Mouse (Mus musculus): ENCODE results near the gene Sec14l2. TPM values are rescaled to one million over a fixed set of nuclear protein-coding genes. Genes with fewer than 3 reads are reported as not detected.
"Not testable (repeated sequence)": the region's sequence is repeated elsewhere in the genome, so short reads cannot be mapped to it uniquely, and the experiment has no call there.

Sec14l2 gene
- polyA plus RNA-seq, 1 experiment from 2014 or later = 2.3 TPM

- peaks cover 22% of the 10 kb centered on the region for H3K27me3 ChIP-seq
- no peaks in the 10 kb centered on the region for H3K36me3 ChIP-seq
- ATAC-seq (ENCODE audit: low FRiP score) = no peak
- no peak overlapping the region for H3K9ac ChIP-seq
- H3K9me3 ChIP-seq = peaks cover 12% of the 10 kb centered on the region; the same call in 1 of the 2 replicates
- no peak overlapping the region for H3K27ac ChIP-seq
- 70% methylated on average over 5 of the region's 5 CpGs for WGBS
- H3K4me1 ChIP-seq (replicated peaks) = peaks cover 20% of the 10 kb centered on the region
- no peak overlapping the region for H3K4me2 ChIP-seq
- H3K4me3 ChIP-seq = no peak overlapping the region
These were observed 989 bp downstream of the Sec14l2 start for GRCm38 (mm10) chr11:4122226-4122625.

DNA sequence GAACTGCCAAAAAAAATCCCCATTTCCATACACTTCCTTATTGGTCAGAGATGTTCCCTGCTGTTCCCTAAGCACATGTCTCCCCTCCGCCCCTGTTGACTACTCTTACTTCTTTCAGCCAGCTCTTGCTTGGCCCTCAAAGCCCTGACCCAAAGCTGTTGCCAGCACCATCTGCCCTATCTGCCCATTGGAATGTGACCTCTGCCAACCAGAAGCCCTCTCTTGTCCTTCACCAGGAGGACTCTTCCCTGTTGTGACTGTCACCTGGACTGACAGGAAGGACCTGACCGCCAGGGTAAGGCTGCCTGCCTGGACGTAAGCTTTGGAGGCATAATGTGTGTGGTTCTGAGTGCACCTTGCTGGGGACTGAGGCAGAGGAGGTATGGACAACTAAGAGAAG is 1.5 kb downstream of the Sec14l2 start:
- H3K27ac ChIP-seq = no peak overlapping the region
- no peak for ATAC-seq (ENCODE audit: low FRiP score)
- no peak overlapping the region for H3K4me2 ChIP-seq
- H3K9ac ChIP-seq = no peak overlapping the region
- H3K27me3 ChIP-seq = peaks cover 26% of the 10 kb centered on the region
- no peaks in the 10 kb centered on the region for H3K36me3 ChIP-seq
- 83% methylated on average over 3 of the region's 3 CpGs for WGBS
- peaks cover 7% of the 10 kb centered on the region; the same call in 1 of the 2 replicates for H3K9me3 ChIP-seq
- H3K4me3 ChIP-seq = no peak overlapping the region
- H3K4me1 ChIP-seq (replicated peaks) = peaks cover 24% of the 10 kb centered on the region

- ATAC-seq (ENCODE audit: low FRiP score) = no peak
- H3K4me1 ChIP-seq (replicated peaks) = peaks cover 31% of the 10 kb centered on the region
- WGBS = 80% methylated on average over 5 of the region's 5 CpGs
- no peaks in the 10 kb centered on the region for H3K36me3 ChIP-seq
- no peak overlapping the region for H3K4me3 ChIP-seq
- no peak overlapping the region for H3K4me2 ChIP-seq
- H3K27ac ChIP-seq = no peak overlapping the region
- no peak overlapping the region for H3K9ac ChIP-seq
- H3K27me3 ChIP-seq = peaks cover 31% of the 10 kb centered on the region
- H3K9me3 ChIP-seq = no peaks in the 10 kb centered on the region
These were observed 3.6 kb downstream of the Sec14l2 start for GRCm38 (mm10) chr11:4119635-4120034.

- H3K4me2 ChIP-seq = peak overlapping the region; percentile 70
- ATAC-seq (ENCODE audit: low FRiP score) = peak; percentile 73
- no peaks in the 10 kb centered on the region for H3K9me3 ChIP-seq
- H3K4me3 ChIP-seq = peak overlapping the region; percentile 54
- H3K36me3 ChIP-seq = no peaks in the 10 kb centered on the region
- H3K9ac ChIP-seq = peak overlapping the region; percentile 80
- WGBS = 2% methylated on average over 41 of the region's 41 CpGs
- H3K4me1 ChIP-seq (replicated peaks) = peaks cover 31% of the 10 kb centered on the region
- peaks cover 31% of the 10 kb centered on the region for H3K27me3 ChIP-seq
- peak overlapping the region; percentile 42 for H3K27ac ChIP-seq
These were observed 4.9 kb downstream of the Sec14l2 start for GRCm38 (mm10) chr11:4118081-4118921.

- H3K36me3 ChIP-seq = no peaks in the 10 kb centered on the region
- H3K27ac ChIP-seq = no peak overlapping the region
- H3K4me2 ChIP-seq = peak overlapping the region; percentile 70
- peaks cover 31% of the 10 kb centered on the region for H3K4me1 ChIP-seq (replicated peaks)
- H3K4me3 ChIP-seq = peak overlapping the region; percentile 54
- H3K9me3 ChIP-seq = no peaks in the 10 kb centered on the region
- peak overlapping the region; percentile 80 for H3K9ac ChIP-seq
- whole genome bisulfite sequencing = 21% methylated on average over 3 of the region's 3 CpGs
- peak; percentile 2; the same call in 1 of the 2 replicates for ATAC-seq (ENCODE audit: low FRiP score)
- H3K27me3 ChIP-seq = peaks cover 31% of the 10 kb centered on the region
These were observed 5.7 kb downstream of the Sec14l2 start for GRCm38 (mm10) chr11:4117372-4118071.

DNA sequence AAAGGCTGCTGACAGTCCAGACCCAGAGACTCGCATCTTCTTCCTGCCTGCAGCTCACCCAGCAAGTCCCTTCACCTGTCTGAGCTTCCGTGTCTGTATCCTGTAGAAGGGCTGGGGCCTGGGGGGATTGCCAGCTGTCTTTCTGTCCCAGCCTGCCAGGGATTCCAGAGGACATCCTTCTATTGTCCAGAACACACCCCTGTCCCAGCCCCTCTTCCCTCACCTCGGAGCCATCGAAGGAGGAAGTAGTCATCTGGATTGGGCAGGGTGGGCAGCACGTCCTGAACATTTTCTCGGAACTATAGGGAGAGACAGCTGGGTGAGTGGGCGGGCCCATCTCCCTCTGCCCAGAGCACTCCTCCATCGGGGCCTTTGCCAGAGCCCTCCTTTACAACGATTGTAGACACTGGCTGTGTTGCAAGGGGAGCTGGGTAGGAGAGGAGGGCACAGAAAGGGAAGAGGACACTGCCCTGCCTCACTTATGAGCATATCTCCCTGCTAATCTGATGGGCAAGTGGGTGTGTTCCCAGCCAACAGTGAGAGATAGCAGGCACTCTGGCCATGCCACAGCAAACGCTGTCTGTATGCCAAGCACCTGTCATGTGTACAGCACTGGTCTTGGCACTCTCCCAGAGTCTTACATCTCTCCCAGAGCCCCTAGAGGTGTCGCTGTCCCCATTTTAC is 6.6 kb downstream of the Sec14l2 start:
- no peak overlapping the region for H3K4me3 ChIP-seq
- WGBS = 62% methylated on average over 11 of the region's 11 CpGs
- H3K9me3 ChIP-seq = no peaks in the 10 kb centered on the region
- no peak overlapping the region for H3K27ac ChIP-seq
- no peaks in the 10 kb centered on the region for H3K36me3 ChIP-seq
- peak overlapping the region; percentile 19; the same call in 1 of the 2 replicates for H3K9ac ChIP-seq
- peaks cover 31% of the 10 kb centered on the region for H3K27me3 ChIP-seq
- 0 out of 2 replicates have a peak overlapping the region, but pooled peaks have one; percentile 70 for H3K4me2 ChIP-seq
- no peak for ATAC-seq (ENCODE audit: low FRiP score)
- H3K4me1 ChIP-seq (replicated peaks) = peaks cover 31% of the 10 kb centered on the region

GRCm38 (mm10) chr11:4115407-4115806 is 7.8 kb downstream of the Sec14l2 start:
- no peak overlapping the region for H3K4me2 ChIP-seq

DNA sequence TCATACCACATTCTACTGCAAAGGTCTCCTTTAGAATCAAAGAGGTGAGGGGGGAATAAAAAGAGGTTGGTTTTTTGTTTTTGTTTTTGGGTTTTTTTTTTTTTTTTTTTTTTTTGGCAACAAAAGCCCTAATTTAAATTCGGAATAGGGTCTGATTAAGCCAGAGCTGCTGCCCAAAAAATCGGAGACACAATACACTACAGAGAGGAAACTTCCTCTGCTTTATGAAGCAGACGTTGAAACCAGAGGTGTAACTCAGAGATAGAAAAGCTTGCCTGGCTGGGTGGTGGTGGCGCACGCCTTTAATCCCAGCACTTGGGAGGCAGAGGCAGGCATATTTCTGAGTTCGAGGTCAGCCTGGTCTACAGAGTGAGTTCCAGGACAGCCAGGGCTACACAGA is 8.7 kb downstream of the Sec14l2 start:
- WGBS = 78% methylated on average over 6 of the region's 6 CpGs
- Histone ChIP-seq H3K4me1 (replicated peaks) (peaks cover 31% of the 10 kb centered on the region), H3K36me3 (peaks cover 12% of the 10 kb centered on the region; the same call in 1 of the 2 replicates), H3K27me3 (peaks cover 15% of the 10 kb centered on the region)
- not testable (repeated sequence) for H3K4me3 ChIP-seq; H3K4me2 ChIP-seq; H3K9me3 ChIP-seq; ATAC-seq (ENCODE audit: low FRiP score); H3K27ac ChIP-seq; H3K9ac ChIP-seq

More at GRCm38 (mm10) chr11:4115407-4115806, 7.8 kb downstream of the Sec14l2 start:
- Histone ChIP-seq H3K9me3 (no peaks in the 10 kb centered on the region), H3K4me3 (no peak overlapping the region), H3K27ac (no peak overlapping the region), H3K9ac (no peak overlapping the region), H3K36me3 (peaks cover 6% of the 10 kb centered on the region; the same call in 1 of the 2 replicates), H3K4me1 (replicated peaks) (peaks cover 31% of the 10 kb centered on the region), H3K27me3 (peaks cover 24% of the 10 kb centered on the region)
- WGBS = 92% methylated on average over 4 of the region's 4 CpGs
- no peak for ATAC-seq (ENCODE audit: low FRiP score)

- Histone ChIP-seq H3K9ac (no peak overlapping the region), H3K27me3 (peaks cover 9% of the 10 kb centered on the region; the same call in 1 of the 2 replicates)
- WGBS = 82% methylated on average over 6 of the region's 6 CpGs
These were observed 9.2 kb downstream of the Sec14l2 start for GRCm38 (mm10) chr11:4113970-4114369.

GRCm38 (mm10) chr11:4113496-4113895 is 9.7 kb downstream of the Sec14l2 start:
- no peak overlapping the region for H3K9ac ChIP-seq
- H3K36me3 ChIP-seq = peaks cover 21% of the 10 kb centered on the region
- H3K4me1 ChIP-seq (replicated peaks) = peaks cover 23% of the 10 kb centered on the region
- H3K27me3 ChIP-seq = peaks cover 8% of the 10 kb centered on the region; the same call in 1 of the 2 replicates
- H3K4me3 ChIP-seq = no peak overlapping the region
- H3K4me2 ChIP-seq = no peak overlapping the region
- WGBS = 83% methylated on average over 4 of the region's 4 CpGs
- H3K9me3 ChIP-seq = no peaks in the 10 kb centered on the region
- ATAC-seq (ENCODE audit: low FRiP score) = no peak
- H3K27ac ChIP-seq = no peak overlapping the region

More at GRCm38 (mm10) chr11:4113970-4114369, 9.2 kb downstream of the Sec14l2 start:
- no peak for ATAC-seq (ENCODE audit: low FRiP score)
- Histone ChIP-seq H3K4me1 (replicated peaks) (peaks cover 28% of the 10 kb centered on the region), H3K27ac (no peak overlapping the region), H3K9me3 (no peaks in the 10 kb centered on the region), H3K4me2 (no peak overlapping the region), H3K36me3 (peaks cover 16% of the 10 kb centered on the region), H3K4me3 (no peak overlapping the region)

GRCm38 (mm10) chr11:4112861-4113260 is 10.4 kb downstream of the Sec14l2 start:
- peaks cover 18% of the 10 kb centered on the region for H3K4me1 ChIP-seq (replicated peaks)
- no peak for ATAC-seq (ENCODE audit: low FRiP score)
- no peak overlapping the region for H3K4me3 ChIP-seq
- peaks cover 8% of the 10 kb centered on the region; the same call in 1 of the 2 replicates for H3K27me3 ChIP-seq
- no peak overlapping the region for H3K27ac ChIP-seq
- H3K36me3 ChIP-seq = peaks cover 24% of the 10 kb centered on the region
- H3K9me3 ChIP-seq = no peaks in the 10 kb centered on the region
- WGBS = 87% methylated on average over 6 of the region's 6 CpGs
- H3K9ac ChIP-seq = no peak overlapping the region
- H3K4me2 ChIP-seq = no peak overlapping the region

- Histone ChIP-seq H3K4me1 (replicated peaks) (peaks cover 10% of the 10 kb centered on the region), H3K36me3 (peaks cover 24% of the 10 kb centered on the region), H3K9me3 (no peaks in the 10 kb centered on the region), H3K9ac (no peak overlapping the region), H3K27ac (no peak overlapping the region), H3K4me3 (no peak overlapping the region), H3K4me2 (no peak overlapping the region), H3K27me3 (peaks cover 8% of the 10 kb centered on the region; the same call in 1 of the 2 replicates)
- 91% methylated on average over 4 of the region's 4 CpGs for WGBS
- ATAC-seq (ENCODE audit: low FRiP score) = no peak
These were observed 11.2 kb downstream of the Sec14l2 start for GRCm38 (mm10) chr11:4112033-4112432.
